Mouse (Mus musculus): ENCODE measurements around the gene Mfap3l.
"Not testable (repeated sequence)": the region's sequence is repeated elsewhere in the genome, so short reads cannot be mapped to it uniquely, and the experiment has no call there.

Mfap3l gene

DNA sequence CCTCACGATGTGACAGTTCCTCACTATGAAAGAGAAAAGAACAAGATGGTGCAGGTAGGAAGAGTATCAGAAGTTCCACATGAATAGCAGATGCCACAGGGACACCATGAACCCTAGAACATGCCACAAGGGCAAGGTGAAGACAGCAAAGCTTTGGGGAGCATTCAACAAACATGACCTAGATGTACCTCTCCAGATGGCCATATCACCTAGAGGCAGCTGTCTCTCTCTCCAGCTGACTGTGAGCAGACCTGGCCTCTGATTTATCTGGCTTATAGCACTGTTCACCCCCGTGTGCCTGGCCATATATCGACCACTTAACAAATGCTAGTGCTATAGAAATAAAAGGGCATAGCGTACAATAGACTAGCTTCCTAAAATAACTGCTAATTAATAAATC is 17.5 kb downstream of the Mfap3l start:
- in situ Hi-C loops (cut with MboI, MseI), result no loop called here

DNA sequence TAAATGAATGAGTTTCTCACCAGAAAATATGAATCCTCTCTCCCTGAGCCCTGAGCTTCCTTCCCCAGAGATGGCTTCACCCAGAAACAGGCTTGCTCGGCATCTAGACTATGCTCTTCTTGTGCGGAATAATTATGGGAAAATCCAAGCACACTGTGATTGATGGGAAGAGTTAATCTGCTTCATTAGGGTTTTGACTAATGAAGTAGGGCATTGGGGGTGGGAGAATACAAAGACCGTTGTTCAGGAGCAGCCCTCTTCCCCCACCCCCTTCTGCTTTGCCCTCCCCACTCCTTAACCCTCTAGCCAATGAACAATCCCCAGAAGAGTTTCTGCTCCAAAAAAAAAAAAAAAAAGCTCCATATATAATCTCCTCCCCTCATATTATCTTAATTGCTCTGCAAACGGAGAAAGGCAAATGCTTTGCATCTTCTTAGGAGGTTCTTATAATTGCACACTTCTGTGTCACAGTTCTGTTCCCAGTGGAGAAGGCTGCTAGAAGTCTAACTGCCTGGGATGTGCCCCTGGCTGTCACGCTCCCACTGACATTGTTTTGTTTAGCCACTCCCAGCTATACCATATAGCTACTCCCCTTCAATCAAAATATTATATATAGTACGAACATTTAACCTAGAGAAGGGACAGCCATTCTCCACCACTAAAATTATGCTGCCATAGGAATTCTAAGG is 24.9 kb downstream of the Mfap3l start:
- in situ Hi-C loops (cut with MboI, MseI), result no loop called here

DNA sequence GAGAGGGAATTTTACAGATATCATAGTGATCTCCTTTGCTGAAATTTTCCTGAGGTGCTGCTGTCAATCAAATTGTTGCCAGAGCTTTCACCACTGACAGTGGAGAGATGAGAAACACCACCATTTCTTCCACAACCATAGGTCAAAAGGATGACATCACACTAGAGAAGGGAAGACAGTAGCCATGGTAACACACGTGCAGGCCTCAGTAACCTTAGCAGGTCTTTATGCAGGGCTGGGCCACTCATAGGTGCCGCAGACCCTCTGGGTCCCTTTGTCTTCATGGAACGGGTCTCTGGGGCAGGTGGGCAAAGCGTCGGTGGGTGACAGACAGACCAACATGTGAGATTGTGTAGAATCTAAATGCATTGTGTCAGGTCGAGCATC is 25.5 kb downstream of the Mfap3l start:
- in situ Hi-C loops (cut with MboI, MseI), result no loop called here

DNA sequence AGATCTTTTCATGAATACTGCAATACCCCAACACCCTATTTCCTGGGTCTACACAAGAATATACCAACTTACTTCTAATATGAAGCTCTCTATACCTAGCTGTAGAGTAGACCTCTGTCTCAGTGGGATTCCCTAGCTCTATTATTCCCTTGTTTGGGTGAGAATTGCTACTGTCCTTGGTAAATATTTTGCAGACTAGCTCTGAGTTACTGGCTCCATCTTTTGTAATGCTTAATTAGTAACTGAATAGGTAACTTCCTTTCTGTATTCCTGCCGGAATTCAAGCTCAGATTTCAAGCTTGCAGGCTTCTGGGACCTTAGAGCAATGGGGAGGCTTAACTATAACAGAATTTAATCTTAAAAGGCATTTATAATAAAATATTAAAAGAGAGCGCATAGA is 26.1 kb downstream of the Mfap3l start:
- in situ Hi-C loops (cut with MboI, MseI), result not testable (repeated sequence)

DNA sequence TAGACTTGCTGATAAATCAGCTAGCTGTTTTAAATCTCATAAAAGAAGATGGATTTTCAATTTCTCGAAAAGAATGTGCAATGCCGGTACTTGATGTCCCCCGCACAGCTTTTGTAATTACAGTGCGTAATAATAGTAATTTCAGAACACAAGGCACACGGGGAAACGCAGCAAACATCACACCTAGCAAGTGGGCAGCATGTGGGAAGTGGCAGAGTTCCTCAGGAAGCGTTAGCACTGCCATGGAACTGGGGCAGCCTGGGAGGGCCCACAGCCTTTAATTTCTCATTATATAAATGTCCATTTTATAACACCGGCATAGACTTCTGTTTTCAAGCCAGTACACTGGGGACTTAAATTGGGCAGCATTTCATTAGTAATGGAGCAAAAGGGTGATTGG is 27.1 kb downstream of the Mfap3l start:
- in situ Hi-C loops (cut with MboI, MseI), result no loop called here

DNA sequence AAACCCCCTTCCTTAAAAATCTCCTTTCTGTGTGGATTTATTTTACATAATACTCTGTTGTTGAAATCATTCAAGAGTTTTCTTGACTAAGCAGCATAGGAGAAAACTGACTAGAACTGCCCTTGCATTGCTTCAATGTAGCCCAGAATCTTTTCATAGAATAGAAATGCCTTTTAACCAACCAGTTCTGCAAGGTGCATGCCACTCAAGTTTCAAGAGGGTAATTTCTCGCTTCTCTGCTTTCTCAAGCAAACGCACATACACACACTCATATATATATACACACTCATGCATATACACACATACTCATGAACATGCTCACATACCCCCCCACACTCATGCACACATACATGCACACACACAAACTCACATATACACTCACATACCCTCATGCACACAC is 28.6 kb downstream of the Mfap3l start:
- in situ Hi-C loops (cut with MboI, MseI), result no loop called here

DNA sequence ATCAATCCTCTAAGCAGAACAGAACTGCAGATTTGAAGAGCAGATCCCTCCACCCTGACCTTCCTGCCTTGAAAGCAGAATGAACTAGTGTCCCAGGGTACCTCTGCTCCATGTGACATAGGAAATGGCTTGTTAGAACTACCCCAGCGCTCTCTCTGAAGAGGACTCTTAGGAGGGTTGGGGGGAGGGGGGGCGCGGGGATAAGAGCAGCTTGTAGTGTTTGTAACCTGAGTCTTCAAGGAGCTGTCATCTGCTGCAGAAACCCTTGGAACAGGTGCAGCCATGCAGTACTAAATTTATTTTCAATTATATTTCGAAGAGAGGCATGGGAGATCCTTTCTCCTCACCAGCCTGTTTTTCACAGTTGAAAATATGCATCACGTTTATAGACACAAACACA is 30.9 kb downstream of the Mfap3l start:
- in situ Hi-C loops (cut with MboI, MseI), result no loop called here

DNA sequence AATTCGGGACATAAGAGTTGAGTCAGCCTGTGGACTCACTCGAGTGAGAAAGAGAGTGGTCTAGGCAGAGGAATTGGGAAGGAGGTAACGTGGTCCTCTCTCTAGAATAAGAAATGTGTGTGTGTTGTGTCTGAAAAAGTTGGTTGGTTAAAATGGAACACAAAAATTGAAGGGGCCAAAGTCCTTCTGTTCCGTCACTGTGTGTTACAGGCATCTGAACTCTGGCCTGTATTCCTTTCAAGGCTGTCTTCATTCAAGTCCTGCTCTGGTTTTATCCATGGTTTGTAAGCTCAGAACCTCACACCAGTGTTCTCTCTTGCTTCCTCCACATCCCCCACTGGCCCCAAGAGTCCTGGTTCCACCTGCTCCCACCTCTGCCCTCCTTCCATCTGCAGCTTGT is 33.2 kb downstream of the Mfap3l start:
- in situ Hi-C loops (cut with MboI, MseI), result no loop called here

DNA sequence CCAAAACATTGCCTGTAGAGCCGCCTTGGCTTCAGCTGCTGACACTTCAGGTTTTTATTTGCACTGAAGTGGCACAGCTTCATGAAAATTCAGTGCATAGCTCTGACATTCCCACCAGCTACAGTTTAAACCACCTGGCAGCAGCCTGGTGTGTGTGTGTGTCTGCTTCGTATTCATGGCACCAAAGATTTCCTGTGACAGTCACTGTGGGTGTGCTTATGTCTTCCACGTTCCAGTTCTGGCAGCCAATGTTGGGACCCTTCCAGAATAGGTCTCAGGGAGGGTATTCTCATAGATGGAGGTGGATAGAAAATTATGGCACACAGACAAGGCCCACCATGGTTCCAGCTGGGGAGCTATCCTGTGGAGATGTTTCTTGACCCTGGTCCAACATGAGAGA is 34.2 kb downstream of the Mfap3l start:
- in situ Hi-C loops (cut with MboI, MseI), result no loop called here

DNA sequence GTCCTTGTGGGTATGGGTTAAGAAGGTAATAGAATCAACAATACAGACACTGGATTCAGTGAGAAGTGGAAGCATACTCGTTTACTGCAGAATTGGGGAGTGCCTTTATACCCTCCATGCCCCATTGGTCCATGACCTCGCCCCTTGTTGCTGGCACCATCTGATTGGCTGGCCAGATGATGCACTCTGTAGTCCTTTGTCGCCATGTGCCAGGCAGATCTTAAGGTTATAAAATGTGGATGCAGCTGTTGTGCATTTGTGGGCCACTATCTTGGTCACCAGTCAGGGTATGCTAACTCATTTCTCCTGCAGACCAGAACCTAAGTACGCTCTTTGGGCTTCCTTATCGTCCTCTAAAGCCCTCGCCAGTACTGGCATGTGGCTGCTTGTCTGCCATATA is 46.0 kb downstream of the Mfap3l start:
- in situ Hi-C loops (cut with MboI, MseI), result no loop called here

DNA sequence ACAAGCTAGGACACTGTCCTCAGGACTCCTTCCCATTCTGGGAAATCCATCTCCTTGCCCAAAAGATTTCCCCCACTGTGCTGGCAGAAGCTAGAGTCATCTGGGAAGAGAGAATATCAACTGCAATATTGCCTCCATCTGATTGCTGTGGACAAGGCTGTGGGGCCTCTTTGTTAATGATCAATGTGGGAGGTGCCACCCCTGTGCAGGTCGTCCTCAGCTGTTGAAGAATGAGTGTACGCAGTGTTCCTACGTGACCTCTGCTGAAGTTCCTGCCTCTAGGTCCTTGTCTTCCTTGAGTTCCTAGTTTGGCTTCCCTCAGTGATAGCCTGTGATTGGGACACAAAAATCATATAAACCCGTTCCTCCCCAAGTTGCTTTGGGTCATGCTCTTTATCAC is 49.2 kb downstream of the Mfap3l start:
- in situ Hi-C loops (cut with MboI, MseI), result no loop called here

DNA sequence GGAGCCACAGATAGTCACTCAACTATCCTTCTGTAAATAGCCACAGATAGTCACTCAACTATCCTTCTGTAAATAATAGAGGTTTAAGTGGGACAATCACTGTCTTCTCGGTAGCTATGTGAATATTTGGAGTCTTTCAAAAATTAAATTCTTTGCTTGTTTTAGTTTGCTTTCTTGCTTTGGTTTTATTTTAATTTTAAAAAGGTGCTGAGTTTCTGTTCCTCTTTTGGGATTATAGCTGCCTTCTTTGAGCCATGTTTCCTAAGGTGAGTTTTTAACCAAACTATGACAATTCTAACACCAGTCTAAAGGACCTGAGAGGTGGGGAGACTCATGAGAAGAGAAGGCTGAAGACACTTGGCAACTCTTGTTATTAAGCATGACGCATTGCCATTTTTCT is 49.7 kb downstream of the Mfap3l start:
- in situ Hi-C loops (cut with MboI, MseI), result no loop called here

DNA sequence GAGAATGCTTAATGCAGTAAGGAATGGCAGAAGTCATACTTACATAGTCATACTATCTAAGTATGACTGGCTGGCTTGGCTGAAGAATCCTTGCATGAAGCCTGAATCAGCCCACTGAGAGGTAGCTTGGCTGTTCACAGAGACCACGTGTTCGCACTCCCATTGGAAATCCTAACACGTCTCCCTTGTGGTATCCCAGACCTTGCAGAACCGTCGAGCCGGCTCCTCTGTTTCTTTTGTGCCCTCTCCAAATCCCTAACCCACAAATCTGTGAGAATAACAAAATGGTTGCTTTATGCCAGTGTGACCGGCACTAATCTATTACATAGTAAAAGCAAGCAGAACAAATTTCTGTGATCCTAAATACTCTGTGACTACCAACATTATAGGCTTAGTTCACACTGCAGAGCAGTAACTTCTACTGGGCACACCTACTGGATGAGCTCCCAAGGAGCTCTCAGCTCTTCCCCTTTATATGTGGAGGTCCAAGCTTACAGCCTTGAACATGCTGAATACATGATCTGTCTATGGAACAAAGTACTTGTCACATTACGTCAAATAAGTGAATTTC is 79.0 kb downstream of the Mfap3l start:
- in situ Hi-C loops (cut with MboI, MseI), result no loop called here

DNA sequence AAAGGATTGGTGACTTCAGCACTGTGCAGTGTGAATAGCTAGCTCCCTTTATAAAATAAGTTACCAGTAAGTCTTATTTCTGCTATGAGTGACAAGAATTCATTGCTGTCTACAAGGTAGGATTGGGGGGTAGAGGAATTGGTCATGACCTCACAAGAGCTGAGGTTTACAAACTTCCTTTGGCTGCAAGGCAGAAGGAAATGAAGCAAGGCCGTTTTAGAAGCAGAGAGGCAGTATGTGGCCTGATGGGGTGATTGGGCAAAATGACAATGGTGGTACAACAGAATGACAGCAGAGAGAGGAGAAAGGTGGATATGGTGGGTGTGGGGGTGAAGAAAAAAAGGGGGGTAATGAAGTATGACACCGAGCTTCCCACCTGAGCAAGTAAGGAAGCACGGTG is 82.1 kb downstream of the Mfap3l start:
- in situ Hi-C loops (cut with MboI, MseI), result no loop called here

DNA sequence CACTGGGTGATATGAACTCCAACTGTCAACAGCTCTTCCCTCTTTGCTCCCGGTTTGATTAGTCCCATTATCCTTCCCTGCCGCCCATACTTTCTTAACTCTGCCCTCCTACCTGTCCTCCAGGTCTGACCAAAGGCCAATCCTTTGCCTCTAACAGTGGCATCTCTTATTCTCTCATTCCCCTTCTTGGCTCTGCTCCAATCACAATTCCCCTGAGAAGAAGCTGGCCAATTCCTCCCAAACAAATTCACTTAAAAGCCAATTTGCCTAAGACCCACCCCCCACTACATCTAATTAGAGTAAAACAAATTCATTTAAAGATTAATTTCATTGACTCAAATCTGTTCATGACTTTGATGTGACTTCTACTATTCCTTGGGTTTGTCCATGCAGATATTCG is 86.1 kb downstream of the Mfap3l start:
- in situ Hi-C loops (cut with MboI, MseI), result no loop called here

Measured in regulatory T cell (primary cell).